Mouse (Mus musculus): ENCODE measurements around the gene Olfr954. TPM values are rescaled to one million over a fixed set of nuclear protein-coding genes. Genes with fewer than 3 reads are reported as not detected.
A peak's percentile ranks its signal among the peaks of the same experiment; 100 is the strongest.

Olfr954 gene
- total RNA-seq (2022), result not detected

DNA sequence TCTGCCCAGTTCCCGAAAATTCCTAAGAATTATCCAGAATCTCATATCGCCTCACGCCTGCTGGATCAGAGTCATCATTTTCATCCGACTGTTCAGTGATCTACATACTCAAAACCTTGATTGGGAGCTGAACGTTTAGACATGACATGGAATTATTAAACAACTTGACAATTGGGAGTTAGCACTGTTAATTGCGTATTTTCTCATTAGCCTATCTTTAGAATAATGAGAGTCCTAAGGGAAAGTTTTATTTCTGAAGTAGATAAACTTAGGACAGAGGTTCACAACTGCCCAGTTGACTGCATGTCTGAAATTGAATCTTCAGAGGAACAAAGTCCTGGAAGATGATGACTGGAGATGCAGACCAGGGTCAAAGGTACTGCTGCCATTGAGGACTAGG, at the start of gene Olfr954:
Gene Olfr954 (plus strand): TSS at position 301 of the 400 bp plus-strand sequence.
- DNase-seq (ENCODE audit: low spot score), result no peak

GRCm38 (mm10) chr9:39427048-39427447, 29.5 kb upstream of the Olfr954 start, which contains the start of gene Olfr952:
Olfr952 (minus strand) TSS chr9:39427148.
- DNase-seq (ENCODE audit: low spot score), result no peak

DNA sequence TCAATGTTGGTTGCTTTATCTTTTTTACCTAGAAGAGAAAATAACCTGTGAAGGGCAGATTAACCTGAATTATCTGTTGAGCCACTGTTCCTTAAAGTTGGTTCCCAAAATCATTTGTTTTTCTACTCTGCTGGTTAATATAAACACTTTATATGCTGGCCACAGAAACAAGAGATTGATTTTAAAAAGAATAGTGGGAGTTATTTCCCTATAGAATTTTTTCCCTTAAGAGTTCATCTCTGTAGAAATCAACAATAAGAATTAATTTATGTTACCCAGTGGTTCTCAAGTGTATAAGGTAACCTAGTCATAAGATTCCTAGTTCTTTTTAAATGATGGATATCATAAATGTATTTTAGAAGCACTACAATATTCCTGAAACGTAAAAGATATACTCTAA, 15.3 kb downstream of the Olfr954 start, which contains the start of gene Olfr955:
Gene Olfr955 (minus strand): TSS at position 101 of the 400 bp plus-strand sequence.
- DNase-seq (ENCODE audit: low spot score), result no peak

- no peak for DNase-seq (ENCODE audit: low spot score)
Measured at GRCm38 (mm10) chr9:39493895-39494294, 37.4 kb downstream of the Olfr954 start, which contains the start of gene Olfr44. Olfr44 (minus strand) TSS chr9:39493995.

DNA sequence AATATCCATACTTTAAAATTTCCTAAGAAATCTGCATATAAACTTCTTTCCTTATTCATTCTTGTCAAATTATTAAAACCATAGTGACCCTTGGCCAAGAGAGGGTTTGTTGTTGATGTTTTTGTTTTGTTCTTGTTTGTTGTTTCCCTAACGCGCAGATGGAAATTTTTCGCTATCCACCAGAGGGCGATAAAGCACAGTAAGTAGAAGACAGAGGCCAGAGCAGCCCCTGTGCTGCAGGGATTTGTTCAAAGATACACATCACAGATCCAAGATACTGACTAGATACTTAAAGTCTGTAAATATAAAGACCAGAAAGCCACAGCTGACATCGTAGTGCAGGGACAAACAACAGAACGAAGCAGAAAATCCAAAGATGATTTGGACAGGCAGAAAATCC, 52.5 kb downstream of the Olfr954 start:
- DNase-seq (ENCODE audit: low spot score), result peak; percentile 9

DNA sequence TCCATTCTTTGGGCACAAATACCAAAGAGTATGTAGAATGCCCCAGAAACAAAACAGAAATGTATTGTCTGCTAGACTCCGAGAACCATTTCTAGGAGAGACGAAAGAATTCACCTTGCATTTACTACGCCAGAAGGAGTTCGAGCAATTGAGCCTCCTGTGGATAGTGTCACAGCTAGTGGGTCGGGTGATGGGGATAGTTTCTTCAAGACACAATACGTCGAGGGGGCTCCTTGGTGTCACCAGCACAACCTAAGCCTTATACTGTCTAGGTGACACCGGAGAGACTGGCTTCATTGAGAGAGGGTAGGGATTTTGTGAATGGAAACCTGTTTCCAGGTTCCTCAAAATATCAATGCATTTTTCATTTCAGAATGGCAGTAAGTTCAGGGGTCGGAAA, 52.9 kb downstream of the Olfr954 start:
- no peak for DNase-seq (ENCODE audit: low spot score)

Other genes starting within 250 kb of the Olfr954 start
- not detected for gene Olfr1537, start 206.7 kb upstream of the Olfr954 start, total RNA-seq (2022)
- gene Olfr945, start 179.9 kb upstream of the Olfr954 start, total RNA-seq (2022), result not detected
- gene Olfr948, start 130.7 kb upstream of the Olfr954 start, total RNA-seq (2022), result not detected
- not detected for gene Olfr951, start 69.3 kb upstream of the Olfr954 start, total RNA-seq (2022)
- gene Olfr952, start 29.6 kb upstream of the Olfr954 start, total RNA-seq (2022), result not detected
- not detected for gene Olfr955, start 15.2 kb downstream of the Olfr954 start, total RNA-seq (2022)
- not detected for gene Olfr44, start 37.3 kb downstream of the Olfr954 start, total RNA-seq (2022)
- not detected for gene Olfr957, start 59.1 kb downstream of the Olfr954 start, total RNA-seq (2022)
- not detected for gene Olfr958, start 97.4 kb downstream of the Olfr954 start, total RNA-seq (2022)
- gene Olfr959, start 118.9 kb downstream of the Olfr954 start, total RNA-seq (2022), result not detected
- under 1 TPM in 2 of 4 experiments, not detected in 2; 0.37 to 0.82 TPM for gene AW551984, start 147.7 kb downstream of the Olfr954 start, total RNA-seq (2022)
- not detected for gene Olfr148, start 154.0 kb downstream of the Olfr954 start, total RNA-seq (2022)
- not detected for gene Olfr960, start 164.7 kb downstream of the Olfr954 start, total RNA-seq (2022)
- gene Olfr961, start 188.4 kb downstream of the Olfr954 start, total RNA-seq (2022), result not detected
- gene Olfr963, start 210.5 kb downstream of the Olfr954 start, total RNA-seq (2022), result not detected